Mouse (Mus musculus): ENCODE results near the gene Nefh.

Nefh gene

DNA sequence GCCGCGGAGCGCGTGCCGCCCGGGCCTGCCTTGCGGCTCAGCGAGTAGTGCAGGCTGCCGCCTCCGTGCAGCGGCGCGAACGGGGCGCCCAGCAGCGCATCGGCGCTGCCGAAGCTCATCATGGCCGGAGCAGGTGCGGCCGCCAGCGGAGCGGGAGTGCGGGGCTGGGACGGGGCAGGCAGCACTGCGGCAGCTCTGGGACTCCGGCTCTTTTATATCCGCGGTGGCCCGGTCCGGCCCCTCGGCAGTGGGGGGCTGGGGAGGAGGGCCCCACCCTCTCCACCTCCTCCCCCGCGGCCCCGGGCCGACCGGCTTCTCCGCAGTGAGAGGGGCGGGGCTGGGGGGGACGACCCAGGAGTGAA, at the start of gene Nefh:
Gene Nefh, minus strand, starts transcription at position 252 of the 362 bp plus-strand sequence.
- no peak for DNase-seq (ENCODE audit: low read depth, low spot score)

DNA sequence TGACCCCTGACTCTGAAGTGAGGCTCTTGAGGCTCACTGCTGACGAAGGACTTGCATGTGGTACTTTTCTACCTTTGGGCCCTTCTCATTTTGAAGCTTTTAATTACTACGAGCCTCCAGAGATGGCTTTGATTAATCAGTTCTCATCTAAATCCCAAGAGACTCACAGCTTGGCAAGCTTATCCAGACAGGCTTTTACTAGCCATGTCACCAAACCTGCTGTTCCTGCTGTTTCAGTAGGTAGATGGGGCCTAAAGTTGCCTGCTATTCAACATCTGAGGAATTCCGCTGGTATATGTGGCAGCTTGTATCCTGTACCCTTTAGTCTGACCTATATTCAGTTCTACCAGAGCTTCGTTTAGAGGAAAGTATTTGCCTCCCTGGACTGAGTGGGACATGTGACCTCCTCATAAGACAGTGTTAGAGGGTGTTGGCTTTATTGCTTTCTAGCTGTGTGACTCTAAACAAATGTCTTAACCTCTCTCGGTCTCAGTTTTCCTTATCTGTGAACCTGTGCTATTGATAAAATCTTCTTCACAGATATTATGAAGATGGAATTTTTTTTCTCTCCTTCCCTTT, 48.8 kb upstream of the Nefh start:
- DNase-seq (ENCODE audit: low read depth, low spot score) = no peak

DNA sequence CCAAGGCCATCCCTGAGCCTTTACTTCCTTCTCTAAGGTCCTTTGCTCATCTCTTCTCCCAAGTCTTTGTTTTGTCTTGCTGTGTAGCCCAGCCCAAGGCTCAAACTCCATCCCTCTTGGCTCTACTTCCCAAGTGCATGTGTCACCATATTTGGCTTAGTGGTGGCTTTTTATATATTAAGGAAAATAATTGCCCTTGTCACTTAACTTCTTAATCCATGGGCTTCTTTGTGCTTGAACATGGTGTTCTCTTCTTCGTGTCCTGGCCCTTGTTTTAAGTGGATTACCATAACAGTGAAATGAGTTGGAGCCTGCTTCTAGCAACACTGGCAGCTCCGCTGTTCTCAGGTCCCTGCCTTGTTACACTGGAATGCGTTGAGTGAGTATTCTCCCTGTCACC, 47.8 kb upstream of the Nefh start:
- DNase-seq (ENCODE audit: low read depth, low spot score) = no peak

DNA sequence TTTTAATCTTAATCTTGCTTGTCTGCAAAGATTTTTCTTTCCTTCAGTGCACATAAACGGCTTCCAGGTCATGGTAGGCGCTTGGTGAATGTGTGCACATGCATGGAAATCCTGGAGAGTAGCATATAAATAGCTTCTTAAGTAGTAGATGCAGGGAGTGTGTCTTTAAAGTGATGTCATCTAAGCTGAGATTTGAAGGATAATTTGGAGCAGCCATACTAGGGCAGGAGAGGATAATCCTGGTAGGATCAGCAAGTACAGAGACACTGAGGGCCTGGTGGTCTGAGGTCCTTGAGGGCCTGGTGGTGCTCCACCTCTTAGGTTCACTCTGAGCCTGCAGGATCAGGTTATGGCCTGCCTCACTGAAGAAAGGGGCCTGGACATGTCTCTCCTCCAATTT, 44.6 kb upstream of the Nefh start:
- peak; percentile 75 for DNase-seq (ENCODE audit: low read depth, low spot score)

DNA sequence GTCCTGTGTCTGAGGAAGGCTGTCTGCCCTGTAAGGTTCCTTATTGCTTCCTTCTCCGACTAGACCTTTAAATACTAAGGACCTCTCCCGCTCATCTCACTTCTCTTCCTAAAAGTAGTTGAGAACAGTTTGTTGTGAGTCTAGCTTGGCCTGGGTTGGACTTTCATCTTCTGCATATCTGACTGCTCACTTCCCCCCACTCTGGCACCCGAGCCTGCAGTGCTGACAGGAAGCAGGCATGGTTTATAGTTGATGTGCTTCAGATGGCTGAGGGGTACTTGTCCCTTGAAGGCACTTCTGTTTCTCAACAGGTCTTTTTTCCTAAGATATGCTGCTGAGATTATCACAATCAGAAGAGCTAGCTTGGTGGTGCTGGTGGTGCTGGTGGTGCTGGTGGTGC, 41.3 kb upstream of the Nefh start:
- no peak for DNase-seq (ENCODE audit: low read depth, low spot score)

DNA sequence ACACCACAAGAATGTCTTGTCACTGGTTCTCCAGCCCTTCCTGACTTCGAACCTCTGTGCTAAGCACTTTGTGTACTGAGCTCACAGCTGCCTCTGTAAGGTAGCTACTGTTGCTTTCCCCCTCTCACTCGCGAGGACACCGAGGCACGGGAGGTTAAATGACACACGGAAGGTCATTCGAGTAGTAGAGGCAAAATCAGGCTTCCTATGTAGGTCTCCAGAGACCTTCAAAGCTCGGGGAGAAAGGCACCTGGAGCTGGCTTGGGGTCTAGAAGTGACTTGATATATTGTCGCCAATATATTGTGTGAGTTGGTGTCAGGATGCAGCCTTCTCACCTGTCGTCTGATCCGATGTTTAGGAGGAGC, 39.6 kb upstream of the Nefh start:
- DNase-seq (ENCODE audit: low read depth, low spot score) = no peak

DNA sequence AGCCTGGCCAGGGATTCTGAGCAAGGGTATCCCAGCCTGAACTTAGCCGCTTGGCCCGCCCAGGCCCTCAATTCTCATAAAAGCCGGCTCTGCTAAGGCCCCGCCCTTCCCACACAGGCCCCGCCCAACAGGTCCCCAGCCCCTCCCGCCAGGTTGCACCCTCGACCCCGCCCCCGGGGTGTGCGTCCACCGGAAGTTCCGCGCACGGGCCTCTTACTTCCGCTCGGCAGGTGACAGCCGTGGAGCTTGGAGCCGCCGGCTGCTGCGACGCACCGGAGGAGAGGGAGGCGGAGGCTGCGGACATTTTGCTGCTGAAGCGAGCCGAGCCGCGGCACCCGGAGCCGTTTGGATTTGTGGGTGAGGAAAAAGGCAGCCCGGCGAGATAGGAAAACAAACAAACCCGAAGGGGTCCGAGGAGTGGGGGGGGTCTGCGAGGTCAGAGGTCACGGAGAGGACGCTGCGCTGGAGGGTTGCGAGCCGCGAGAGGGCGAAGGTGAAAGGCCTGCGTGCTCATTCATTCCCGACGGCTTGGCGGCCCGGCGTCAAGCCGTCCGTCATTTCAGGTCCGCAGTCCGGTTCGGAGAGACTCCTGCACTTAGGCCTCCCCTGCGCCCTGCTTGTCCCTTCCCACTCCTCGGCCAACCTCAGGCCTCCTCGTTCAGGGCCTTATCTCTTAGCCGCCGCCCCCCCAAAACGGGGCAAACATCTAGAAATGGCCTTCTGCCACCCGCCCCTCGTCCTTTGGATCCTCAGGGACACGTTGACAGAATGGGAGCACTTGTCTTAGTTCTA, 39.0 kb upstream of the Nefh start, which contains the start of gene Ap1b1:
Gene Ap1b1, plus strand, starts transcription at position 130 of the 792 bp plus-strand sequence.
- peak; percentile 81 for DNase-seq (ENCODE audit: low read depth, low spot score)

DNA sequence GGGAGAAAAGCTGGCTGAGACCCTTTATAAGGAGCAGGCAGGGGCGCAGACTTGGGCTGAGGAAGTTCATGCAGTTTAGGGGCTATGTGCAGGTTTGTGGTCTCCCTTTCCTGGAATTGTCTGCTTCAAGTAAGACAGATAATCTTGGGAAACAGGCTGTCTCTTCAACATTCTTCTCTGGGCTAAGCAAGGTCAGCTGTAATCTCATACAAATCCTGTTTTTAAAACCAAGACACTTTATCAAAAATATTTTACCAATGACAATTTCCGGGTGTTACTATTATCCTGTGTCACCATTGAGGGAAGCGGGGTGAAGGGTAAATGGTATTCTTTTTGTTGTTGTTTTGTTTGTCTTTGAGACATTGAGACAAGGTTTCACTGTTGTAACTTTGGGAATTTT, 36.9 kb upstream of the Nefh start:
- DNase-seq (ENCODE audit: low read depth, low spot score) = no peak

DNA sequence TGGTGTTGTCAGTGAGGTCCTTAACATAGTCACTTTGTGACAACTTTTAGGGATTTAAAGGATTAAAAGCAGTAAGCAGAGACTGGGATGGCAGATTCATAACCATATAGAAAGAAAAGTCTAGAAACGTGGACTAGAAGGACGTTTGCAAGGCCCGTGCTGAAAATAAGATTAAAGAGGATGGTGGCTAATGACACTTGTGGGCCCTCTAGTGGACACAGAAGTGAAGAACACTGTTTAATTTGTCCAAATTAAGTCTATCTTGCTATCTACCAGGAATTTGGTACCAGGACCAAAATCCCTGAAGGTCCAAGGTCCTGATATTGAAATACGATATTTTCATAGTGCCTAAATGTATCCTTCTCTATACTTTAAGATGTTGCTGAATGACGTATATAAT, 36.4 kb upstream of the Nefh start:
- DNase-seq (ENCODE audit: low read depth, low spot score) = no peak

DNA sequence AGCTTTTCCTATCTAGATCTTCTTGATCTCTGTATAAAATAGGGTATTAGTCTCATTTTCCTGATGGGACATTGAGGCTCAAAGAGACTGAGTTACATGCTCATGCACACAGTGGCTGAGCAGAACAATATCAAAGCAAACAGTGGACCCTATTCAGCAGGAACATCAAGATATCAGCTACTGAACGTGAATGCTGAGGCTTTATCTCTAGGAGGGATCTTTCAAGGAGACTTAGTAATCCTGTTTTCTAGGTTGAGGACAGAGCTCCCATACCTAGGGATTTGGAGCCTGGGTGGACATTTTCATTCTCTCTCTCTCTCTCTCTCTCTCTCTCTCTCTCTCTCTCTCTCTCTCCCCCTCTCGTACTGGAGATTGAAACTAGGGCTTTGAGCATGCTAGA, 35.7 kb upstream of the Nefh start:
- DNase-seq (ENCODE audit: low read depth, low spot score) = no peak

DNA sequence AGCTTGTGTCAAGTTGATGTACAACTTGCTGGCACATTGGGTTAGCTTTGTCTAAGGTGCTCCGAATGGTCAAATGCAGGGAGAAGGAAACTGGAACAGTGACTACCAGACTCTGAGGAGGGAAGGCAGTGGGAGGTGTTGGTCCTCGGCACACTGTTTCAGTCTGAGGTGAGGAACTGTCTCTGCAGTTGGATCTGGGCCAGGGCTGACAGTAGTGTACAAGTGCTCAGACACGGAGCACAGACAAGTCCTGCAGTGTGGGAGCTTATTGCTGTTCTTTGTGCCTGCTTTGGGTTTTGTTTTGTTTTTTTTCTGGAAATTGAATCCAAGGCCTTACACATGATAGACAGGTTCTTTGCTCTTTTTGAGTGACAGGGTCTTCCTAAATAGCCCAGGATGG, 35.1 kb upstream of the Nefh start:
- no peak for DNase-seq (ENCODE audit: low read depth, low spot score)

DNA sequence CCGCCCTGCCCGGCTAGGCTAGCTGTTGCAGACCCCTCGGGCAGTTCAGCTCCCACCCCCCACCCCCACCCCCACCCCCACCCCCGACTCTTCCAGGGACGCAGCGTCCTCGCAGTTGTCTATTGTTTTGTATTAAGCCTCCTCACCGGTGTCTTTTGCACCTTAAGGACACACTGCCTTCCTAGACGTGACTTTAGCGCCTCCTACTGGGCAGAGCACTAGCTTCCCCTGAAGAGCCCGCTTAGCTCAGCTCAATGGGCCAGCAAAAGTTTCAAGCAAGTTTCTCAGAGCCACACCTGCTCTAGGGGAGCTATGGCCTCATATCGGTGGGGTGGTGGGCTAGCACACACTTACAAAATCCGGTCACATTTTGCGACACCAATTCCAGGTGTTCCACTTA, 27.8 kb upstream of the Nefh start:
- DNase-seq (ENCODE audit: low read depth, low spot score) = peak; percentile 76

DNA sequence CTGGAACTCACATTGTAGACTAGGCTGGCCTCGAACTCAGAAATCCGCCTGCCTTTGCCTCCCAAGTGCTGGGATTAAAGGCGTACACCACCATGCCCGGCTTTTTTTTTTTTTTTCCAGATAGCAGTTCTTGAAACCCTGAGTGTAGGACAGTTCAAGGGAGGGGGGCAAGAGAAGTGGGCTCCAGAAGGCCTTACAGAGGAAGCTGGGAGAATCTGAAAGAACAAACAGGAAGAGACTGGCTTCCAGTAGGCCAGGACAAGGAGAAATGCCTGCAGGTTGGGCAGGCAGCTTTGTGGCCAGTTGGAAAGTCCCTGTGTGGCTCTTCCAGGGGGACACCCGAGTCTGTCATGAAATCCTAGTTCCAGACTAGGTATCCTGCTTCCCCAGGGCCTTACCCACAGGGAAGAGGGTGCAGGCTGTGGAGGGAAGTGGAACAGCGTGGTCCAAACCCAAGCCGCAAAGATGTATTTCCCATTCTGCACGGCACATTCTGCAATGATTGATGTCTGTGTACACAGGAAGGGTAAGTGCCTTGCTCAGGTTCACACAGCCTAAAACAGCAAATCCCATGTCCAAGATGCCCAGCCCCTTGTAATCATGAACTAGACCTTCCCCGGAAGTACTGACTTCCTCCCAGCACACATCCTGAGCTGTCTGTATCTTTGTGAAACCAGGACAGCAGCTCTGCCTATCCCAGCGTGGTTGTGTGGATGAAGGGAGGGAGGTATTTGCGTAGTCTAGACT, 26.7 kb upstream of the Nefh start:
- no peak for DNase-seq (ENCODE audit: low read depth, low spot score)

DNA sequence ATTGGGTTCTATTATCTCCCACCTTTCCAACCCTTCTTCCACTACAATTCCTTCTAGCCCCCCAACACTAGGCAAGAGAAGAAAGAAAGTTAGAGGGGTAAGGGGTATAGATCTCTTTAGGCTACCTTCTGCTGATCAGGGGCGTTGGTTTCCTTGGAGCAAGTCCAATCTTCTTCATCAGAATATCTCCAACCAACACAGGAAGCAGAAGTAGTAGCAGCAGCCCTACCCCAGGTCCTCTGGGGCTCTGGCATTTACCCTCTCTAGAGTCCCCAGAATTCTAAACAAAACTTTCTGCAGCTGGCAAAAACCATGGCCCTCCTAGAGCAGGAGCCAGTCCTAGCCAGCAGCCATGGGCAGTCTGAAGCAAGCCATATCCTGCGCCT, 26.0 kb upstream of the Nefh start:
- DNase-seq (ENCODE audit: low read depth, low spot score) = no peak

DNA sequence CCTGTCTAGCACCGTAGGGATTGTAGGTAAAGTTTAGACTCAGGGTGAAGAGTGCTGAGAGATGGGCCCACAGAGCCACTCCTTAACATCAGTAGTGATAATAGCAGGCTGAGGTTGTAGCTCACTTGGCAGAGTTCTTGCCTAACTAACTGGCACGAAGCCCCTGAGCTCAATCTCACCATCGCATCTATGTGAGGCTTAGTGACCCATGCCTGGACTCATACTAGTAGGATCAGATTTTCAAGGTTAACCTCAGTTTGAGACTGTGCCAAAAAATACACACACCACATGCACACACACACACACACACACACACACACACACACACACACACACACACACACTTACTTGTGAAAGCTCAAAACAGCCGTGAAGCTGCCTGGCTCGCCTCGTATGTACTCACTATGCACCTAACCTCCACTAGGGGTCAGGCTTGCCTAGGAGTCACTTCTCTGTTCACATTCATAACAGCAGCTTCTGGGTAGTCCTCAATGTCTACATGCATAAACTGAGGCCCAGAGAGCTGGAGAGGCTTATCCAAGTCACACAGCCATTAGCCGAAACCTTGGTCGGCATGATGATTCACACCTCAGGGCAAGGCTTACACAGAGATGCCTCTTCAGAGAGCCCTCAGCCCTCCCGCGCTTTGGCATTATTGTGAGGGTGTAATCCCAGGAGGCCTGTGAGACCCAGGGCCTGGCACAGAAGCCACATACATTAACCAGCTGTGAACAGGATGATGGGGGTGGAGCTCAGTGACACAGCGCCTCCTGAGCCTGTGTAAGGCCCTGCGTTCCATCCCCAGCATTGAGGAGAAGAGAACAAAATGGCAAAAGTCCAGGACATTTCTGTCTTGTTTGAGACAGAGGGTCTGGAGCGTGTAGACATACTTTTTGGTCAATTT, 25.4 kb upstream of the Nefh start:
- peak; percentile 62 for DNase-seq (ENCODE audit: low read depth, low spot score)

DNA sequence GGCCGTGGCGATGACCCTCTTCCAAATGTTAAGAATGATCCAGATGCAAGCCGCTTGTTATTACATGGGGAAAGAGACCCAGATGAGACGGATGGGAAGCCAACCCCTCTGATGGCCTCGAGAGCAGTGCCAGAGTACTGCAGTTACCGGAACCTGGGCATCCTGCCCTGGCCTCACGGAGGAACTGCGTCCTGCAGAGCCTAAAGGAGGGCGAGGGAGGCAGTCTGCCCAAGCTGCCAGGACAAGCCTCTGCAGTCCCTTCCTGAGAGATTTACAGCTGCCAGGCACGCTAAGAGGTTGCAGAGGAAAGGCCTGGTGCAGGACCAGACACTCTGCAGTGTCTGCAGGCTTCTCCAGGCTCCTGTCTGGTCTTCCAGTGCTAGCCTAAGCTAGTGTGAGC, 20.5 kb upstream of the Nefh start:
- no peak for DNase-seq (ENCODE audit: low read depth, low spot score)

DNA sequence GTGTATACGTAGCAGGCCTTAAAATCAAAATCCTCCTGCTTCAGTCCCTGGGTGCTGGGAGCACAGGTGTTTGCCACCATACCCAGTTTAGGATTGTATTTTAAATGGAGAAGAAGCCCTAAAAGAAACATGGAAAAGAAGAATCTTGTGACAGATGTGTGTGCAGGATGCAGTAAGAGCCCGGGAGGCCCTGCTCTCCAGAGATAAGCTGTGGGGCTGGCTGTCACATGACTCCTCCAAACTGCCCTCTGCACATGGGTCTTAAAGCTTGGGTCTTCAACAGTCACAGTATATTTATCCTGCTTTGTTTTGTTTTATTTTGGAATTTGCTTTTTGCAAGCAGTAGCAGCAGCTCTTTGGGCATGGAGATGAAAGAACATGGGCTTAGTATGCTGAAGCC, 19.7 kb upstream of the Nefh start:
- no peak for DNase-seq (ENCODE audit: low read depth, low spot score)

DNA sequence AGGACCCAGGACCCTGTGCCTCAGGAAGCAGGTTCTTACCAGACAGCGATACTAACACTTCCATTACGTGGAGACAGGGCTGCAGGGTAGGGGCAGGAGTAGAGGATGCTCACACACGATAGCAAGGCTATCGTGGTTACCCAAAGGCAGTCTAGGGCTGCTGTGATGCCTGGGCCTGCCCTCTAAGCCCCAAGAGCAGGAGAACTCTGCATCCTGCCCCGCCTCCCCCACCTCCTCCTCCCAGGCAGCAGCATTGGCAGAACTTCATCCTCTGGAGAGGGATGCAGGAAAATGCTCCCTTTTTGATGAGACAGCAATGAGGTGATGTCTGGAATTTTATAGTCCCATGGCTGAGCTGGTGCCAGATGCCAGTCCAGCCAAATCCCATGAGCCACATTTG, 19.0 kb upstream of the Nefh start:
- DNase-seq (ENCODE audit: low read depth, low spot score) = no peak

DNA sequence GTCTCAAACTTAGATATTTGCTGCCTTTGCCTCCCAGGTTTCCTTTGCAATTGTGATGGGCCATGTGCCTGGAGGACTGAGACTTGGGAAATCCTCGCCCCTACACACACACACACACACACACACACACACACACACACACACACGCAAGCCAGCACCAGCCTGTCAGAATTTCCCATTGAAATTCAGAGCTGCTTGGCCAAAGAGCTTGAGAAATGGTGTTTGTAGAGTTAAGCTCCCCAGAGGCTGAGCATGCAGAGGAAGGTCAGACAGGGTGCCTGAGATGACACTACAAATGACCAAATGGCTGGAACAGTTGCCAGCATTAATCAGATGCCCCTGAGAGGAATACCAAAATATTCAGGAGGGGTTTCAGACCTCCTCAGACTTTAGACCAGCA, 18.5 kb upstream of the Nefh start:
- no peak for DNase-seq (ENCODE audit: low read depth, low spot score)

DNA sequence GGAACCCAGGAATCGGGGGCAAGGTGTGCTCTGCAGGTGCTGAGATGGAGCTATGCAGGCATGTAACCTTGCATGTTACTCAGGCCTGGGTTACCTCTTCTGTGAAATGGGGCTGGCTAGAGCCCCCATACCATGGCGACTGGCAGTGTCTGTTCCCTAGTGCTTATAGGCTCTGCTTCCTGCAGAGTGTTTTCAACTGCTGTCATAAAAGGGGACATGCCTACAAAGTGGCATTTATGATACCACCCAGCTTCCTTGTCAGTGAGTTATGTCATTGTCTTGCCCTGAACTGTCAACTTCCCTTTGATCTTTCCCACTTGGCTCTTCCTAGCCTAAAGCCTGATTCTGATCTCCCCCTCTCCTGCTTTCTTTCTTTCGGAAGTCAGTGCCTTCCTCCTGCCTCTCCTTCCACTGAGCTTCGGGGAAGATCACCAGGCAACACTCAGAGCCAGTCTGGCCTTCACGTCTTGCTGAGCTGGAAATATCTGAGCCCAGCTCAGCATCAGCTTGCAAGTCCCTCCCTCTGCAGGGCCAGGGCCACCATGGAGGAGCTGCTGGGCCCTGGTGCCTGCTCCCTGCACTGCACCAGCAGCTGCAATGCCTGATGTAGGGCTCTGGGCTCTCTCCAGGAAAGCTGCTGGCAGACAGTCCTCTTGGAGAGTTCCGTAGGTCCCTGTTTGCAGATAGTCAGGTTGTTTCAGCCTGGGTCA, 15.4 kb upstream of the Nefh start:
- DNase-seq (ENCODE audit: low read depth, low spot score) = no peak

DNA sequence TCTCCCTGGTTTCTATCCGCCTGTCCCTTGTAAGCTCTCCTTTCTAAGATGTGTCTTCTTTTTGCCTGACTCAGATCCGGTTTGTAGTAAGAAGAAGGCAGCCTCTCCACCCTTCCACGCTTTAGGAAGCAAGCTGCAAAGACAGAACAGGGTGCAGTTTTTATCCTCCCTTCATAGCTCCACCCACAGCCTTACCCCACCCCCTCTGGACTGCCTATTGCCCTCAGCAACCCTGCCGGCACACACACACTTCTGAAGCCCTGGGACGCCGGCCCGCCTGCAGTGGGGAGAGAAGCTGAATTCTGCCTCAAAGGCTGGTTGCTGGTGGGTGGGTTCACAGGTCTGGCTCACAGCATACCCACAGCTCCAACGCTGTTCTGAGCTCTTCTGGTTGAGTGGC, 6.1 kb upstream of the Nefh start:
- no peak for DNase-seq (ENCODE audit: low read depth, low spot score)

Data from retina, adult 2 months (tissue).